Mouse (Mus musculus) spleen, adult 2 months (tissue): ENCODE data around the gene Ppp1r12a.

Source experiments
- CTCF ChIP-seq: fragments of 200-500 bp; IDR thresholded peaks from 2 replicates; pipeline ENCODE4 v1.5.1; 2011; ENCODE audit warnings: mild to moderate bottlenecking, inconsistent platforms; ENCODE audit not compliant: insufficient read depth, insufficient read length, insufficient replicate concordance; ENCODE audit errors: extremely low read depth
- POLR2A ChIP-seq: fragments of 200-500 bp; IDR thresholded peaks from 2 replicates; pipeline ENCODE4 v1.6.1; 2011; ENCODE audit warnings: low read depth, low read length, inconsistent platforms

DNA sequence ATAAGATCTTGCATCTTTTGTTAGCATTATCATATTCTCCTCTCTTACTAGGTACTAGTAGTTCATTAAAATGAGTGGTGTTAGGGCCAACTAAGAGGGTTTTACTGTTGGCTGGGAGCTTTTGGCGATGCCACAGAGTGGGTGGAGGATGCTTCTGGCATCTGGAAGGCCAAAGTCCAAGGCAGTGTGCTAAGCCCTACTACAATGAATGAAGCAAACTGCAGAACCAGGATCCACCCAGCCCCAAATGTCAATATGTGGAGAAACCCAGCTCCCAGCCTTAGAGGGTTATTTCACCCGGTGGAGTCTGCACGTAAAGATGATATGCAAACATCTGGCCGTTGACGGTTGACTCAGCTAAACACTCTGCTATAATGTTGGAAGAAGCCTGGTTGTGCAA, 167.8 kb downstream of the Ppp1r12a start:
- TF ChIP-seq CTCF, result no peak
- TF ChIP-seq POLR2A, result no peak
